Comparison of ENCODE assay signal across 19 mouse cellular contexts in genomic region chr3:118750269-118750668, GRCm38 (mm10).
A peak's percentile ranks its signal among the peaks of the same experiment; 100 is the strongest.
DNase-seq lines count a peak whose midpoint lies in the region; TF ChIP-seq lines count a peak whose summit lies in the region.
"Had no signal": no experiment of that assay in that cellular context is flagged by ENCODE, and none has a peak within 500 bp of the region (broad histone marks: within the 10 kb centered on the region; RNA-seq: fewer than 3 reads in every experiment).

No protein-coding gene starts in this region.

- DNase-seq in frontal cortex, adult 2 months (ENCODE audit: extremely low spot score in 1 of 2, low spot score in 1 of 2), result peak; percentile 3 to 21
- no peak for DNase-seq in frontal cortex, postnatal 14 days (ENCODE audit: low spot score in 2 of 2)
- DNase-seq in left cerebral cortex, adult 2 months (ENCODE audit: extremely low spot score in 1 of 2, low spot score in 2 of 2), result peak; percentile 15 to 17
- DNase-seq in left cerebral cortex, postnatal 4 days, result no peak
- DNase-seq in right cerebral cortex, adult 2 months (ENCODE audit: low spot score in 2 of 2), result peak; percentile 9 to 38
- DNase-seq in right cerebral cortex, postnatal 25 days, result no peak
- DNase-seq in telencephalon, adult 2 months (ENCODE audit: low read depth, low spot score), result peak; percentile 24
- no peak for DNase-seq in lung, postnatal 14 days
- DNase-seq: adrenal gland, adult 2 months; adrenal gland, postnatal 10 days; adrenal gland, postnatal 25 days; cerebellum, adult 11-12 months; cerebellum, adult 2 months; cerebellum, adult 9-10 months; cerebellum, postnatal 10 days; cerebellum, postnatal 25 days had no signal

- TF ChIP-seq CTCF in left cerebral cortex, adult 2 months (IDR thresholded peaks at IDR 0.05), result no peak

- H3K4me3 ChIP-seq in left cerebral cortex, adult 2 months, result no peak overlapping the region
- H3K4me3 ChIP-seq: embryonic facial prominence, embryonic 10.5 days; embryonic facial prominence, embryonic 12.5 days; forebrain, embryonic 12.5 days had no signal

- intact Hi-C loops in left cerebral cortex, adult 2 months (cut with DNase I), result no loop called here
- intact Hi-C loops in left cerebral cortex, postnatal 4 days (cut with DNase I), result no loop called here

- H3K27ac ChIP-seq in left cerebral cortex, adult 2 months, result no peak overlapping the region
- H3K27ac ChIP-seq: embryonic facial prominence, embryonic 10.5 days; embryonic facial prominence, embryonic 12.5 days; forebrain, embryonic 12.5 days had no signal

Comparison
In these comparisons a context has a peak if more than half of its experiments do, and no peak if none do; other contexts are left out.
1. DNase-seq: peak in frontal cortex, adult 2 months (2 of 2), left cerebral cortex, adult 2 months (2 of 2), right cerebral cortex, adult 2 months (2 of 2) and telencephalon, adult 2 months (single experiment); none in frontal cortex, postnatal 14 days (0 of 2), left cerebral cortex, postnatal 4 days (single experiment), right cerebral cortex, postnatal 25 days (single experiment) and lung, postnatal 14 days (single experiment).